Mouse (Mus musculus) ovary, postnatal 14 days (tissue): ENCODE measurements around the gene Gm10273.
"Not testable (repeated sequence)": the region's sequence is repeated elsewhere in the genome, so short reads cannot be mapped to it uniquely, and the experiment has no call there.

ENCODE experiments used
- DNase-seq: peaks from one replicate; pipeline ENCODE4 v3.0.0; 2022; ENCODE audit warnings: low spot score

The Gm10273 gene

GRCm38 (mm10) chr10:59395461-59395860 is at the start of gene Gm10273:
TSS of gene Gm10273 (plus strand) at chr10:59395632.
- not testable (repeated sequence) for DNase-seq

DNA sequence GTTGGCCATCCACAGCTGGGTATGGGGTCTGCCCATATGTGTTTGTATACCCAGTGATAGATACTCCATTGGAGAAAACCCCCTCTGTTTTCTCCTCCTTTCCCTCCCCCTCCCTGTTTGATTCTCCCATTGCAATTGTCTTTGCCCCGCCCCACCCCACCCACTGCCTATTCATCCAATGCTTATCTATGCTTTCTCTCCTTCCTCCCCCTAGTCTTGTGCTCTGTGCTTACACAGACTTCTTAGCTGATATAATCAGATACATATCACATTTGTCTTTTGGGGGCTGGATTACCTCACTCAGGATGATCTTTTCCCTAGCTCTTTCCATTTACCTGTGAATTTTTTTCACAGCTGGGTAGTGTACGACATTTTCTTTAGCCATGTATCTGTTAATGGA is 48.9 kb upstream of the Gm10273 start:
- no peak for DNase-seq

DNA sequence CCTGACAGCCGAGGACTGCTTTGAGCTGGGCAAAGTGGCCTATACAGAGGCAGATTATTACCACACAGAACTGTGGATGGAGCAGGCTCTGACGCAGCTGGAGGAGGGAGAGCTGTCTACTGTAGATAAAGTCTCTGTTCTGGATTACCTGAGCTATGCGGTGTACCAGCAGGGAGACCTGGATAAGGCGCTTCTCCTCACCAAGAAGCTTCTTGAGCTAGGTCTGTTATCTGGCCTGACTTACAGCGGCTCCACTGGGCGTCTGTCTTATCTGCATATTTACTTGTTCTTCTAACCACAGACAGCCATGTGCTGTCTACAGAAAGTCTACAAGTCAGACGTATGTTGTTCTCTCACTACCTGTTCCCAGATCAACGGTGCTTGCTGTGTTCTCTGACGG is 47.2 kb upstream of the Gm10273 start:
- DNase-seq: no peak

- DNase-seq: no peak
Measured at GRCm38 (mm10) chr10:59349536-59349935, 45.9 kb upstream of the Gm10273 start.

GRCm38 (mm10) chr10:59353065-59353464 is 42.4 kb upstream of the Gm10273 start:
- DNase-seq: no peak

DNA sequence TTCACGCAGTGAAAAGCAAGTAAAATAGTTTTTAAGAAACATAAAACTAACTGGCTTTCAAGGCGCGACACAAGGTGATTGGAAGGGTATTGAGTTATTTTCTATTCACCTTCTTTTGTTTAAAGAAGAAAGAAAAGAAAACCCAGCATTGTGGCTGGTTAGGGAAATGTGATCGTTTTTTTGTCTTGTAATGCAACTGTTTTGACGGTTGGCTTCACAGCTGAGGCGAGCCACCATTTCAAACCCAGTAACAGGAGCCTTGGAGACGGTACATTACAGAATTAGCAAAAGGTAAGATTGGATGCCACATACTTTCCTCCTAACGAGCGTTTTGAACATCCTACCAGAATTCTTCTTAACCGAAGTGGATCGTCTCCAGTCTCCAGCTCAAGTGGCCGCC is 41.3 kb upstream of the Gm10273 start:
- no peak for DNase-seq

GRCm38 (mm10) chr10:59355020-59355419 is 40.4 kb upstream of the Gm10273 start:
- DNase-seq: no peak

DNA sequence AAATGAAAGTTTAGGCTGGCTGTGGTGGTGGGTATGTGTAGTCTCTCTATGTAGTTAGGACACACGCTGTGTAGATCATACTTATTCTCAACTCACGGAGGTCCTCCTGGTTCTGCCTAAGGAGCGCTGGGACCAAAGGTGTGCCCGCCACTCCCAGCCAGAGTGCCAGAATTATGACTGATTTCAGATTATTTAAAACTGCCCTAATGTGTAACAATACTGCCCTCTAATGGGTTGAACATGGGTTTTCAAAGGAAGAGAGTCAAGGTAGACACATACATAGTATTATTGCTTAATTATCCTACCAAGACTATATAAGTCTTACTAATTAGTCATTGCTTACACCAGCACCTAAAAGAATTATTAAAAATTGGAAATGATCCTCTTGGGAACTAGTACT is 36.7 kb upstream of the Gm10273 start:
- DNase-seq: no peak

GRCm38 (mm10) chr10:59363208-59363607 is 32.2 kb upstream of the Gm10273 start:
- no peak for DNase-seq

DNA sequence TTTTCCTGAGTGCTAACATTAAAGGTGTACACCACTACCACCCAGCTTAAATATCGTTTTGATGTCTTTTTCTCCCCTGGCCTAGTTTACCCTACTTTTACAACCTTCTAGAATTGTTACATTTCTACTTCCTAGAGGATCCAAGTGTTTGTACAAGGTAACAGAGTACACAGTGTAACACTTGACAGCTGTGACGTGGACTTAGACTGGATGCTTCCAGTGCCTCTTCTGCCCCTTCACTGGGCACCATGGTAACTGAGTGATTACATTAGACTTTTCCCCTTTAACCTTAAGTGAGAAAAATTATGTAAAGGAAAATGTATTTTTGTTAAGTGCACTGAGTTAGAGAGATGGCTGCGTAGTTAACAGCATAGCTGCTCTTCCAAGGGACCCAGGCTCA is 30.9 kb upstream of the Gm10273 start:
- no peak for DNase-seq

- DNase-seq: no peak
Measured at GRCm38 (mm10) chr10:59365804-59366589, 29.4 kb upstream of the Gm10273 start.

DNA sequence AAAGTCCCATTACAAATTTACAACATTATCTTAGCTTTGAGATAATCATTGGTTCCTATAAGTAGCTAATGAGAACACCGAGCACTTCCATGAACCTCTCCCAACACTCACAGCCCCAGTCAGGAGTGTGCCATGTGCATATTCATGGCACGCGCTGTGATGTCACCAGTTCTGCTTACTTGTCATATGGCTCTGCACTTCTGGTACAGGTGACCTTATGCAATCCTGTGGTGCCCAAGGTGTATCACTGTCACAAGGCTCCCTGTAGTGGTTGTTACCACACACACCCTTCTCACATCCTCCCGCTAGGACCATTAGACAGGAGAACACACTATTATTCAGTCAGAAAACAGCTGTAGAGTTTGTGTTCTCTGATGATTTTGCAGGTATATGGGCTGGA is 28.7 kb upstream of the Gm10273 start:
- DNase-seq: no peak

DNA sequence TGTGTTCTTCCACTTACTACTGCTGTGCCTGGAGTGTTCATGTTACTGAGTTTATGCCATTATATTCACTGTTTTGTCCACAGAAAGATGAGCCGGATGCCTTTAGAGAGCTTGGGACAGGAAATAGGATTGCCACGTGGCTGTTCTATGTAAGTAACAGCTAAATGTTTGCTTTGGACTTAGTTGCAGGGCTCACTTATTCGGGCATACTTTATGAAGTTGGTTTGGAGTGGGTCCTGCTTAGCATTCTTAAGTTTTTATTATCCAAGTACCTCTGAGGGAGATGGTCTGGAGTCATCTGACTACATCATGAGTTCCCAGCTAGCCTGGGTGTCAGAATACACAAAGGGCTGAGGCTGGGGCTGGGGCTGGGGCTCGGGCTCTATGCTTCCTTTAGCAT is 28.2 kb upstream of the Gm10273 start:
- no peak for DNase-seq

DNA sequence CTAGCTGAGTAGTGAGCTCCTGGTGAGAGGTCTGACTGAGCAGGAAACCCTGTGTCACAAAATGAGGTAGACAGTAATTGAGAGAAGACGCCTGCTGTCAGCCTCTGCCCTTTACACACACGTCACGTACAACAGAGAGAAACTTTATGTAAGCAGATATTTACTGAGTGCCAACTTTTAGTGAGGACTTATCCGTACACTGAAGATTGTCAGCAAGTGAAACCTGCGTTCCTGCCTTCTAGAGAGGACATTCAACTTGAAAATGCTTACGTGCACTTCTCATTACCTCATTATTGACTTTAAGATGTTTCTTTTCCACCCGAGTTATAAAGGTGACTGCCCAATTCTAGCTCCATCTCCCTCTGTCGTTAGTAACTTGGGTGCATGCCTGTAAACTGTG is 26.7 kb upstream of the Gm10273 start:
- DNase-seq: no peak

DNA sequence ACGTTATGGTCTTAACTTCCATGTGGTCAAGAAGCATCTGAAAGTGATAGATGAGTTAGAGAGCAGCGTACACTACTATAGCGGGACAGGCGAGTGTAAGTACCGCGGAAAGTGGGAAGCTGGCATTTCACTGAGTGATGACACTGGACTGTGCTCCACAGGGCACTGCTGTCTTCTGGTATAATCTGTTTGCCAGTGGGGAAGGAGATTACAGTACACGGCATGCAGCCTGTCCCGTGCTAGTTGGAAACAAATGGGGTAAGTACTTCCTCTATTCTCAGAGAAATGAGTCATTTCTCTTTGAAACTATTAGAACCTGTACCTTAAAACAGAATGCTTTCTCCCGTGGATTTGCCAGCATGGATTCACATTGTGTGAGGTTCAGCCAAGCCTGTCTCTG is 26.0 kb upstream of the Gm10273 start:
- no peak for DNase-seq

GRCm38 (mm10) chr10:59377906-59378305 is 17.5 kb upstream of the Gm10273 start:
- DNase-seq: no peak

- no peak for DNase-seq
Measured at GRCm38 (mm10) chr10:59378728-59379127, 16.7 kb upstream of the Gm10273 start.

DNA sequence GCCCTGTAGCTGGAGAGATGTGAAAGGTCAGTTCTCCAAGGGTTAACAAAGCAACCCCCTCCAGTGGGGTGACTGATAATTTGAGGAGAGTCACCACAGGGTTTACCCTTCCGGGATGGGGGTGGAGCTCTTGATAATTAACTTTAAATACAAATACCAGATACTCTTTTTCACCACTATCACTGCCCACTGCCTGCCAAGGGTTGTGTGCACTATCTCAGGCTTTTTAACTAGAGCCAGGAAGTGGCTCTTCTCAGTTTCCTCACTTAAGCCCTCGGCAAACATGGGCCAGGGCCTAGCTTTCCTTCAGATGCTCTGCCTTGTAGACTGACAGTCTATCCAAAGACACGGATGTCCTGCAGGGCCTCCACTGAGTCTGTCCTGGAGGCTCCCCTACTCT is 15.5 kb upstream of the Gm10273 start:
- no peak for DNase-seq

- no peak for DNase-seq
Measured at GRCm38 (mm10) chr10:59380411-59380821, 15.0 kb upstream of the Gm10273 start.

DNA sequence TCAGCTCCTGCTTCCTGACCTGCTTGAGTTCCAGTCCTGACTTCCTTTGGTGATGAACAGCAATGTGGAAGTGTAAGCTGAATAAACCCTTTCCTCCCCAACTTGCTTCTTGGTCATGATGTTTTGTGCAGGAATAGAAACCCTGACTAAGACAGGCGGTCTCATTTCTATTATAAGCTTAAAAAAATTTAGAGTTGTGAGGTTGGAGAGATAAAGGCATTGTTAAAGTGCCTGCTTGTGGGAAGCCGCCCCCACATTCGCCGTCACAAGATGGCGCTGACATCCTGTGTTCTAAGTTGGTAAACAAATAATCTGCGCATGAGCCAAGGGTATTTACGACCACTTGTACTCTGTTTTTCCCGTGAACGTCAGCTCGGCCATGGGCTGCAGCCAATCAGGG is 13.9 kb upstream of the Gm10273 start:
- DNase-seq: not testable (repeated sequence)

GRCm38 (mm10) chr10:59386951-59387350 is 8.5 kb upstream of the Gm10273 start:
- DNase-seq: no peak

DNA sequence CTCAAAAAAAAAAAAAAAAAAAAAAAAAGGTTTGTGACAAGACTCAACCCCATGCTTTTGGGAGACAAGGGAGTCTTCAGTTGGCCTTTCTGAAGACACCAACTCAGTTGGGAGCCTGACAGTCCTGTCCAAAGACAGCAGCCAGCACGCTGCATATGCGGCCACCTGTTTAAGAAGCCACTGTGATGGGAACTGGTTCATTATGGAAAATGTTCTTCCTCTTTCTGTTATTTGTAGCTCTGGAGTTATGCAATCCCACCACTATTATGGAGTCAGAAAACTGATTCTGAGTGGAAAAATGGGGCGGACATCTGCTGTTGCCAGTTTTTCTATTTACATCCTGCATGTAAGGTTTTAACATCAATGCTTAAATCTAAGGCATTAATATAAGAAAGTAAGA is 5.8 kb upstream of the Gm10273 start:
- no peak for DNase-seq

DNA sequence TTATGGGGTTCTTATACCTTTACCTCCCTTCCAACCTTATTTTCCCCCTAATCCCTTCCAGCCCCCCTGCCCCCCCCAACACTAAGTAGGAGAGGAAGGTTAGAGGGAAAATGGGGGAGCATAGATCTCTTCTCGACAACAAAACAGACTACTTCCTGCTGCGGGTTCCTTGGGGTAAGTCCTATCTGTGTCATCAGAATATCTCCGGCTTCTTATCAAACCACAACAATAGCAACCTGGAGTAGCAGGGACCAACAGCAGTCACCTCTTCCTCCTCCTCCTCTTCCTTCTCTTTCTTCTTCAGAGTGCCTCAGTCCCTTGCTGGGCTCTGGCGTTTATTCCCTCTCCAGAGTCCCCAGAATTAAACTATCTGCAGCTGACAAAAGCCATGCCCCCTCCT is 3.5 kb upstream of the Gm10273 start:
- DNase-seq: no peak
